Mouse (Mus musculus): ENCODE measurements at regions not wholly inside any gene's neighbourhood (a gene's known extent, or its start where the extent isn't known, plus 50 kb on each side); places are given as distances from the start of the nearest gene placed in this dataset.
A peak's percentile ranks its signal among the peaks of the same experiment; 100 is the strongest.

GRCm38 (mm10) chr2:73996986-73997385 lies 85.9 kb upstream of the Atp5g3 start:
- no peak for DNase-seq (ENCODE audit: low spot score in 2 of 2)

DNA sequence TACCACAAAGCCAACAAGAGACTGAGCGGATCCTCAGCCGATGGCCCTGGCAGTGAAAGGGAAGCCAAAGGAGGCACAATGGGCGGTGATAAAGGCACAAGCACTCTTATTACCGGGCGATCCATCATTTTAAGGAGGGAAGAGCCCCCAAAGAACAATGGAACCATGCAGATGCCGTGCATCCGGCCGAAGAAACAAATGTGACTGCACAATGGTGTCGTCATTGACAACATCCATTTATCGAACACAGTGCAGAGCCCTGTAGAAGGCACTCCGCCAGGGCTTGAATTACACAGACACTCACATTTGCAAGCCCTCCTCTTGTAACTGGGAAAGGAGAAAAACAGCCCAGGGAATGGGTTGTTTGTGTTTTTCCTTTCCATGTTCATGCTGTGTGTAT lies 80.7 kb upstream of the Atp5g3 start:
- DNase-seq (ENCODE audit: low spot score in 2 of 2): no peak

GRCm38 (mm10) chr2:73987441-73988105 lies 76.4 kb upstream of the Atp5g3 start:
- DNase-seq (ENCODE audit: low spot score in 2 of 2): peak; percentile 25 to 29

- DNase-seq (ENCODE audit: low spot score in 2 of 2): no peak
These were observed 74.8 kb upstream of the Atp5g3 start for GRCm38 (mm10) chr2:73985911-73986250.

DNA sequence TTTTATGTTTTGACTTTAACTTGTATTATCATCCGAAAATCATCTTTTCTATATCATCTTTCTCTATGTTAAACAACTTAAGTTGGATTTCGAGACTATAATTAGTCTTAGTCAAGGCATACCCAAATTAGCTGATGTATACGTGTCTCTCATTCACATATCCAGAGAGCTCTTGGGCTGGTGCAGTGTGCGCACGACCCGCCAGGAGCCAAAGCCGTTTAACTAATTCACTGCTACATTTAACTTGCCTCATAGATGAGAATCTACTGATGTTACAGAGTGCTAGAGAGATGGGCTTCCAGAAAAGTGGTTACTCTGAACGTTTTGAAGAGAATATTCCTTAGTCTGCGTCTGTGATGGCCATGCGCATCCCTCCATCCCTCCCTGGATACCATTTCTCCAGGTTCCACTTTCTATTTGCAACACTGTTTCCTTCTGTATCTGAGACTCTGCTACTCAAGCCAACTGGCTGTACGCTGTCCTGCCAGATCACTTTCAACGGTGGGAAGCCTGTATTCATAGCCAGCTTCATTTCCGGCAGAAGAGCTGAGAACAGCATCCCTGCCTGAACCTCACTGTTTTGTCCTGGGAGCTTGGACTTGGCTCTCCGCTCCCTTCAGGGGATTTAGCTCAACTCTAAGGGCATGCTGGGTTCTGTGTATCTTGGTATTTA lies 74.2 kb upstream of the Atp5g3 start:
- DNase-seq (ENCODE audit: low spot score in 2 of 2): no peak

DNA sequence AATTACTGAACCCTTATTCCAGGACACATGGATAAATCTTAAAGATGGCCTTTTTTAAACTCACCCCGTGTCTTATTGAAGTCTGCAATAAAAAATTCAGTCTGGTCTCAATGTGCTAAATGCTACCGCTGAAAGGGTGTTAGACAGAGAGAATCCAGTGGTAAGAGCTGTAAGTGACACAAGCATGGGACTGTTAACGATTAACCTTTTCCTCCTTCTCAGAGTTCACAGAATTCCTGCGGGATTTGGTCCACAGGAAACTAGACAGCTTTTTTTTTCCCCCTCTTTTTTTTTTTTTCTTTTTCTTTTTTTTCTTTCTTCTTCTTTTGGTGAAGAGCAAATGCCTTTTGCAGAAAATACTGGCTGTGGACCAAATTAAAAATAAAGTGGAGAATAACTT lies 72.0 kb upstream of the Atp5g3 start:
- DNase-seq (ENCODE audit: low spot score in 2 of 2): no peak

DNA sequence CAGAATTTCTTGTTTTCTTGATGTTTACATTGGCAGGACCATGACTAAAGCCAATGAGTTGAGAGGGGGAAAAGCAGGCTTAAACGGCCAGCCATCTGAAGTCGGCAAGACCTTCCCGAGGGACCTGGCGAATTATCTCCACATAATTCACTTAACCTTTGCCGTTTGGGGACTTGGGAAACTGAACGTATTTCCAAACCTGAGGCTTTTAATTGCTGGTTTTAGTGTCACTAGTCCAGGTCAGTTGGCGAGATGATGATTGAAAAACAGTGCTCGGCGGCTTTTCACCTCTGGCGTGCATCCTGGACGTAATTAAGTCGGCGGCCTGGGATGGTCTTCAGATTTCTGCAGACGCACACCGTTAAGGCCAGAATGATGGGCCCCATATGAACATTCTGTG lies 66.9 kb upstream of the Atp5g3 start:
- no peak for DNase-seq (ENCODE audit: low spot score in 2 of 2)

DNA sequence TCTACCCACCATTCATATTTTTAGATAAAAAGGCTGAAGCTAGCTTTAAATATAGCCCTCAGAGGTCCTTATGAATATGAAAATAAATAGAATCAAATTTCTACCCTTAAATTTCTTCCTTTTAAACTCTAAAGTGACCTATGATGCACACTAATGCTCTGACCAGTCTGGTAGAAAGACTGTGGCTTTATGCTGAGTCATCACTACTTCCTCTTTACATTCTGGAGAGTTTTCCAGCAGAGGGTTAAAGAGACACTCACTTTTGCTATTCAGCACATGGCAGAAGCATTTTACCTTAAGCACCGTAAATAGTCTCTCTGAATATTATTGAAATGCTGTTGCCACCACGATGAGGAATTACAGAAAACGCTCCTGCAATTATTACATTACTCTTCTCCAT lies 62.6 kb upstream of the Atp5g3 start:
- DNase-seq (ENCODE audit: low spot score in 2 of 2): no peak

DNA sequence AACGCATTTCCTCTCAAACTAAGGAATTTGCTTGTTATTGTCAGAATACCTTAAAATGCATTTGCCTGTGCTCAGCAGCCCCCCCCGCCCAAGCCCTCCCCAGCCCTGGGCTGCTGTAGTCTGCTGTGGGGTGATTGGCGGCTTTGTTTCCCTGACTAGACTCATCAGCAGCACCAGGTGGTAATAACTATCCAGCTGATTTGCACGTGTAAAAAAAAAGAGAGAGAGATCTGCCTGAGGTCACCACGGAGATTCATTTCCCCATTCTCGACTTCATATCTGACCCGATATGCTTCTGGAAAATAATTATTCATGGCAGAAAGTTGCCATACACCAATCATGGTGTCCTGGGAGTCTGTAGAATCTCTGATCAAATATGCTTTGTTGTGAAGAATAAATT lies 56.5 kb upstream of the Atp5g3 start:
- no peak for DNase-seq (ENCODE audit: low spot score in 2 of 2)

GRCm38 (mm10) chr2:73965595-73965994 lies 54.5 kb upstream of the Atp5g3 start:
- peak in 1 of 2 experiments; percentile 5 for DNase-seq (ENCODE audit: low spot score in 2 of 2)
